Mouse (Mus musculus): ENCODE data around the gene Prkar1a. TPM values are rescaled to one million over a fixed set of nuclear protein-coding genes. Genes with fewer than 3 reads are reported as not detected.

Gene Prkar1a
- polyA plus RNA-seq, 1 experiment, result 89.2 TPM

- TF ChIP-seq GATA1 (IDR thresholded peaks at IDR 0.05; ENCODE audit: low read length), result no peak
These were observed 17.2 kb downstream of the Prkar1a start for GRCm38 (mm10) chr11:109666411-109666810.

- no peak for TF ChIP-seq GATA1 (IDR thresholded peaks at IDR 0.05; ENCODE audit: low read length)
These were observed 18.2 kb downstream of the Prkar1a start for GRCm38 (mm10) chr11:109667371-109667770.

- no peak for TF ChIP-seq GATA1 (IDR thresholded peaks at IDR 0.05; ENCODE audit: low read length)
These were observed 19.0 kb downstream of the Prkar1a start for GRCm38 (mm10) chr11:109668115-109668725.

GRCm38 (mm10) chr11:109669149-109669708 lies 20.0 kb downstream of the Prkar1a start:
- no peak for TF ChIP-seq GATA1 (IDR thresholded peaks at IDR 0.05; ENCODE audit: low read length)

- TF ChIP-seq GATA1 (IDR thresholded peaks at IDR 0.05; ENCODE audit: low read length), result no peak
These were observed 21.1 kb downstream of the Prkar1a start for GRCm38 (mm10) chr11:109670026-109670916.

- no peak for TF ChIP-seq GATA1 (IDR thresholded peaks at IDR 0.05; ENCODE audit: low read length)
These were observed 22.2 kb downstream of the Prkar1a start for GRCm38 (mm10) chr11:109671136-109672020.

GRCm38 (mm10) chr11:109672021-109672324 lies 22.8 kb downstream of the Prkar1a start:
- TF ChIP-seq GATA1 (IDR thresholded peaks at IDR 0.05; ENCODE audit: low read length), result no peak

GRCm38 (mm10) chr11:109672396-109672795 lies 23.2 kb downstream of the Prkar1a start:
- TF ChIP-seq GATA1 (IDR thresholded peaks at IDR 0.05; ENCODE audit: low read length), result no peak

GRCm38 (mm10) chr11:109672881-109673739 lies 23.9 kb downstream of the Prkar1a start:
- TF ChIP-seq GATA1 (IDR thresholded peaks at IDR 0.05; ENCODE audit: low read length), result no peak

- TF ChIP-seq GATA1 (IDR thresholded peaks at IDR 0.05; ENCODE audit: low read length), result no peak
These were observed 24.5 kb downstream of the Prkar1a start for GRCm38 (mm10) chr11:109673741-109674140.

GRCm38 (mm10) chr11:109674542-109674941 lies 25.3 kb downstream of the Prkar1a start:
- TF ChIP-seq GATA1 (IDR thresholded peaks at IDR 0.05; ENCODE audit: low read length), result no peak

GRCm38 (mm10) chr11:109675208-109675607 lies 26.0 kb downstream of the Prkar1a start:
- no peak for TF ChIP-seq GATA1 (IDR thresholded peaks at IDR 0.05; ENCODE audit: low read length)

- no peak for TF ChIP-seq GATA1 (IDR thresholded peaks at IDR 0.05; ENCODE audit: low read length)
These were observed 26.6 kb downstream of the Prkar1a start for GRCm38 (mm10) chr11:109675771-109676170.

GRCm38 (mm10) chr11:109676621-109677373 lies 27.6 kb downstream of the Prkar1a start:
- no peak for TF ChIP-seq GATA1 (IDR thresholded peaks at IDR 0.05; ENCODE audit: low read length)
